Mouse (Mus musculus): Measurements from ENCODE around the gene Nfkbid. TPM values are rescaled to one million over a fixed set of nuclear protein-coding genes. Genes with fewer than 3 reads are reported as not detected.

Gene Nfkbid
- polyA plus RNA-seq, 1 experiment: 2.3 TPM

GRCm38 (mm10) chr7:30450241-30450640 lies 28.7 kb downstream of the Nfkbid start:
- DNase-seq (ENCODE audit: low read depth): no peak
- no peak for TF ChIP-seq CTCF (IDR thresholded peaks at IDR 0.05; ENCODE audit: borderline replicate concordance, extremely low read depth, insufficient read depth, insufficient read length)
- TF ChIP-seq POLR2A (IDR thresholded peaks at IDR 0.05; ENCODE audit: borderline replicate concordance, extremely low read depth, insufficient read depth, insufficient read length, poor library complexity, severe bottlenecking): no peak

- TF ChIP-seq CTCF (IDR thresholded peaks at IDR 0.05; ENCODE audit: borderline replicate concordance, extremely low read depth, insufficient read depth, insufficient read length) (no peak), POLR2A (IDR thresholded peaks at IDR 0.05; ENCODE audit: borderline replicate concordance, extremely low read depth, insufficient read depth, insufficient read length, poor library complexity, severe bottlenecking) (no peak)
- DNase-seq (ENCODE audit: low read depth): no peak
These were observed 31.8 kb downstream of the Nfkbid start for GRCm38 (mm10) chr7:30453327-30453726.

- no peak for DNase-seq (ENCODE audit: low read depth)
- TF ChIP-seq POLR2A (IDR thresholded peaks at IDR 0.05; ENCODE audit: borderline replicate concordance, extremely low read depth, insufficient read depth, insufficient read length, poor library complexity, severe bottlenecking) (no peak), CTCF (IDR thresholded peaks at IDR 0.05; ENCODE audit: borderline replicate concordance, extremely low read depth, insufficient read depth, insufficient read length) (no peak)
These were observed 32.2 kb downstream of the Nfkbid start for GRCm38 (mm10) chr7:30453766-30454165.

DNA sequence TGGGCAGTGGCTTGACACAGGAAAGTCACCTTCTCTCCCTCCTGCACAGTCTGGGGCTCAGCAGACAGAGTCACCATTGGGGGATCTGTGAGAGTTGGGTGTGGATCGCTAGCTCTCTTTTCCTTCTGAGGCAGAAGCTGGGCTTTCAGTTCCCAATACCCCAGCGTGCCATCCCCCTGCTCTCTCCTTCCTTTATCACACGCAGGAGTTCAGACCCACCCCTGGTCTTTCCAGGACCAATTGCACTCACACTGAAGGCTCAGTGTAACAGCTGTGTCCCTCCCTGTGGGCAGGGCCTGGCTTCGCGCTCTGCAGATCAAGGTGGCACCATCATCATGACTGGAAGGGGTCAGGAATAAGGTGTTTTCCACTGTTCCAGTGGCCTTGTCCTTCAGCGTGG lies 32.7 kb downstream of the Nfkbid start:
- DNase-seq (ENCODE audit: low read depth): no peak
- TF ChIP-seq CTCF (IDR thresholded peaks at IDR 0.05; ENCODE audit: borderline replicate concordance, extremely low read depth, insufficient read depth, insufficient read length): no peak
- TF ChIP-seq POLR2A (IDR thresholded peaks at IDR 0.05; ENCODE audit: borderline replicate concordance, extremely low read depth, insufficient read depth, insufficient read length, poor library complexity, severe bottlenecking): no peak

- DNase-seq (ENCODE audit: low read depth): no peak
- TF ChIP-seq POLR2A (IDR thresholded peaks at IDR 0.05; ENCODE audit: borderline replicate concordance, extremely low read depth, insufficient read depth, insufficient read length, poor library complexity, severe bottlenecking) (no peak), CTCF (IDR thresholded peaks at IDR 0.05; ENCODE audit: borderline replicate concordance, extremely low read depth, insufficient read depth, insufficient read length) (no peak)
These were observed 35.0 kb downstream of the Nfkbid start for GRCm38 (mm10) chr7:30456487-30456886.

DNA sequence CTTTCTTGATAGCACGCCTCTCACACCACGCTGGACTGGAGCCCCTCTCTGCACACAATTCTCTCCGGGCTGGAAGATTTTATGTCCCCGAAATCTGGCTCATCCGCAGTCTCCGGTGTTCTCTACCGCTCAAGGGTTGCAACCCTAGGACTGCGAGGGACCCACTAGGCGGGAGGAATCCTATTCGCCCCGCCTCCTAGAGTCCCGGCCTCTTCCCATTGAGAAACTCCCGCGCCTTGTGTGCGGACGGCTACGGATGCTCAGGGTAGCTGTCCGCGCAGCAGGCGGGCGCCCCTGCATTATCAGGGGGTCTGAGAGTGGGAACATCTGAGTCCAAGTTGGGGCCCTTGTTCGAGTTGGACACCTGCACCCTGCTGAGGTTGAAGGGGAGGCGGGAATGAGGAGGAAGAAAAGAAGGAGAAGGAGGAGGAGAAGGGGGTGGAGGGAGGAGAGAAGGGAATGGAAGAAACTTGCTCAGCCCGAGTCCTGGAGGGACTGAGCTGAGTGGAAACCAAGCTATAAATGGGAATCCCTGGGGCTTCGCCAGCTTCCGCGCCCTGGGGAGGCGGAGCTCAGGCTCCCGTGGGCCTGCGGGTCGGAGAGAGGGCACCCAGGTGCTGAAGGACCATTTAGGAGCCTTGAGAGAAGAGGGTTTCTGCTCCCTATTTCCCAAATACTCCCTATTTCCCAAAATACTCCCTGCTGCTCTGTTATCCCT lies 35.5 kb downstream of the Nfkbid start:
- peak; percentile 14 for DNase-seq (ENCODE audit: low read depth)
- TF ChIP-seq CTCF (IDR thresholded peaks at IDR 0.05; ENCODE audit: borderline replicate concordance, extremely low read depth, insufficient read depth, insufficient read length): no peak

GRCm38 (mm10) chr7:30457629-30458330 lies 36.2 kb downstream of the Nfkbid start, which contains the start of the genes Kirrel2 and Nphs1:
Kirrel2 (minus strand) TSS chr7:30457690.
Nphs1 (plus strand) TSS chr7:30458315.
- DNase-seq (ENCODE audit: low read depth): peak; percentile 79
- TF ChIP-seq POLR2A (IDR thresholded peaks at IDR 0.05; ENCODE audit: borderline replicate concordance, extremely low read depth, insufficient read depth, insufficient read length, poor library complexity, severe bottlenecking): no peak
- no peak for TF ChIP-seq CTCF (IDR thresholded peaks at IDR 0.05; ENCODE audit: borderline replicate concordance, extremely low read depth, insufficient read depth, insufficient read length)

DNA sequence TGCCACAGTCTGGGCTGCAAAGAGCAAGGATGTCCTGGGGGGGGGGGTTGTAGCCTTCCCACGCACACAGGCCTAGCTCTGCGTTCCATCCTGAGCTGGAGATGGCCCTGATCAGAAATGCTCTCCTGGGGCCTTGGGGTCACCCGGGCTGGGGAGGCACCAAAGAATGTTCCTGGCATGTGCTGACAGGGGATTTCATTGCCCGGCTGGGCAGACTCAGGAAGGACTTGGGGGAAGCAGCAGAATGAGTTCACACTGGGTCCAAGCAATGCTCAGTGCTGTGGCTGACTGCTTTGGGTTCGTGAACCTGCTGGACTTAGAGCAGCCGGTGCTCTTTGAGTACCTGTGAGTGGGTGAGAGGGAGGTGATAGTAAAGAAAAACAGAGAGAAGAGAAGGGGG lies 38.0 kb downstream of the Nfkbid start:
- no peak for TF ChIP-seq CTCF (IDR thresholded peaks at IDR 0.05; ENCODE audit: borderline replicate concordance, extremely low read depth, insufficient read depth, insufficient read length)
- no peak for TF ChIP-seq POLR2A (IDR thresholded peaks at IDR 0.05; ENCODE audit: borderline replicate concordance, extremely low read depth, insufficient read depth, insufficient read length, poor library complexity, severe bottlenecking)
- no peak for DNase-seq (ENCODE audit: low read depth)

DNA sequence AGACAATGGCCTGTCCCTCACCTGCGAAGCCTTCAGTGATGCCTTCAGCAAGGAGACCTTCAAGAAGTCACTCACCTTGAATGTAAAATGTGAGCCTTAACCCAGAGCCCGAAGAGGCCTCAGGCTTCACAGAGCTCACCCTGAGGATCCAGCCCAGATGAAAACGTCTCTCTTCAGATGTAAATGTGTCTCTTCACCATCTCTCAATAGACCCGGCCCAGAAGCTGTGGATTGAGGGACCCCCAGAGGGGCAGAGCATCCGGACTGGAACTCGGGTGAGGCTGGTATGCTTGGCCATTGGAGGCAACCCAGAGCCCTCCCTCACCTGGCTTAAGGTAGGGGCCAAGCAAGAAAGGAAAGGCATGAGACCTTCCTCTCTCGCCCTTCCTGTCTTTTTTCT lies 42.0 kb downstream of the Nfkbid start:
- TF ChIP-seq CTCF (IDR thresholded peaks at IDR 0.05; ENCODE audit: borderline replicate concordance, extremely low read depth, insufficient read depth, insufficient read length): no peak
- TF ChIP-seq POLR2A (IDR thresholded peaks at IDR 0.05; ENCODE audit: borderline replicate concordance, extremely low read depth, insufficient read depth, insufficient read length, poor library complexity, severe bottlenecking): no peak
- DNase-seq (ENCODE audit: low read depth): no peak

- DNase-seq (ENCODE audit: low read depth): no peak
- TF ChIP-seq CTCF (IDR thresholded peaks at IDR 0.05; ENCODE audit: borderline replicate concordance, extremely low read depth, insufficient read depth, insufficient read length) (no peak), POLR2A (IDR thresholded peaks at IDR 0.05; ENCODE audit: borderline replicate concordance, extremely low read depth, insufficient read depth, insufficient read length, poor library complexity, severe bottlenecking) (no peak)
These were observed 42.5 kb downstream of the Nfkbid start for GRCm38 (mm10) chr7:30463996-30464395.

GRCm38 (mm10) chr7:30464816-30465300 lies 43.3 kb downstream of the Nfkbid start:
- TF ChIP-seq CTCF (IDR thresholded peaks at IDR 0.05; ENCODE audit: borderline replicate concordance, extremely low read depth, insufficient read depth, insufficient read length) (no peak), POLR2A (IDR thresholded peaks at IDR 0.05; ENCODE audit: borderline replicate concordance, extremely low read depth, insufficient read depth, insufficient read length, poor library complexity, severe bottlenecking) (no peak)
- DNase-seq (ENCODE audit: low read depth): no peak

- TF ChIP-seq POLR2A (IDR thresholded peaks at IDR 0.05; ENCODE audit: borderline replicate concordance, extremely low read depth, insufficient read depth, insufficient read length, poor library complexity, severe bottlenecking) (no peak), CTCF (IDR thresholded peaks at IDR 0.05; ENCODE audit: borderline replicate concordance, extremely low read depth, insufficient read depth, insufficient read length) (peak; percentile 65)
- peak; percentile 51 for DNase-seq (ENCODE audit: low read depth)
These were observed 50.9 kb downstream of the Nfkbid start for GRCm38 (mm10) chr7:30472411-30472810.
